Mouse (Mus musculus): ENCODE measurements around the gene Mrpl49. TPM values are rescaled to one million over a fixed set of nuclear protein-coding genes. Genes with fewer than 3 reads are reported as not detected.

Mrpl49 gene
- polyA plus RNA-seq, 1 experiment = 6.3 TPM

DNA sequence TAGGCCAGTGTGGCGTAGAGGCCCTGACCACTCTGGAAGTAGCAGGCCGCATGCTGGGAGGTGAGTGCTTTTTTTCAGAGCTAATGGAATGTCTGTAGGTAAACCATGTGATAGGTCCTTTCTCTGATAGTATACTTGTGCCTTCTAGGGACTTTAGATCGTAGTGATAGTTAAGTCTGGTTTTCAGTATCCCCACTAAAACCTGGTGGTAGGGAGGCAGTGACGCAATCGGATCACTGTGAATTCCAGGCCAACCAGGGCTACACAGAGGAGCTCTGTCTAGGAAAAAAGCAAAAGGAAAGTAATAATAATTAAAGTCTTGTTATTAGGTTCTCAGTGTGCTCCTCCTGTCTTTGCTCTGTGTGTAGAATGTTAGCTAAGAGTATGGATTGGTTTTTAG, 928 bp upstream of the Mrpl49 start:
- Histone ChIP-seq H3K4me1 (ENCODE audit: control insufficient read depth) (peaks cover 61% of the 10 kb centered on the region), H3K27me3 (ENCODE audit: control insufficient read depth) (no peaks in the 10 kb centered on the region), H3K36me3 (ENCODE audit: control insufficient read depth) (peaks cover 60% of the 10 kb centered on the region), H3K4me3 (replicated peaks) (peak overlapping the region; percentile 100), H3K9me3 (ENCODE audit: control insufficient read depth, low read length) (no peaks in the 10 kb centered on the region)
- TF ChIP-seq GATA1 (IDR thresholded peaks at IDR 0.05; ENCODE audit: low read length) (no peak), TAL1 (IDR thresholded peaks at IDR 0.05; ENCODE audit: low read length) (no peak)

DNA sequence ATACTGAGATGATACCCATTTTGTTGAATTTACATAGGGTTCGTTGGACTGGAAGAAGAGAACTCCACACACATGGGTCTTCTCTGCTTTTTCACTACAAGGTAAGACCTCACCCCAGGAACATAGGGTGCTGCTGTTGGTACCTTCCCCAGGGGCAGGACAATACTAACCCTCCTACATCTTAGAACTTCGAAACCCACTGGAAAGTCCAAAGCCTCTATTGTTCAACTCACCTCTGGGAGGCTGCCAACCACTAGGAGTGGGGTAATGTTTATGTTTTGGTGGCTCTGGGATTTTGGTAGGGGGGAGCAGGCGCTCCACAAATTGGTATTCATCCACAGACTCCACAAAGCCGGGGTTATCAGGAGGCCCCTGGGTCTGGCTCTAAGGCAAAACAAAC, 889 bp downstream of the Mrpl49 start:
- no peaks in the 10 kb centered on the region for H3K27me3 ChIP-seq (ENCODE audit: control insufficient read depth)
- H3K9me3 ChIP-seq (ENCODE audit: control insufficient read depth, low read length) = no peaks in the 10 kb centered on the region
- no peak for TF ChIP-seq GATA1 (IDR thresholded peaks at IDR 0.05; ENCODE audit: low read length)
- TF ChIP-seq TAL1 (IDR thresholded peaks at IDR 0.05; ENCODE audit: low read length) = no peak
- peaks cover 48% of the 10 kb centered on the region for H3K4me1 ChIP-seq (ENCODE audit: control insufficient read depth)
- H3K4me3 ChIP-seq (replicated peaks) = peak overlapping the region; percentile 100
- H3K36me3 ChIP-seq (ENCODE audit: control insufficient read depth) = peaks cover 66% of the 10 kb centered on the region

DNA sequence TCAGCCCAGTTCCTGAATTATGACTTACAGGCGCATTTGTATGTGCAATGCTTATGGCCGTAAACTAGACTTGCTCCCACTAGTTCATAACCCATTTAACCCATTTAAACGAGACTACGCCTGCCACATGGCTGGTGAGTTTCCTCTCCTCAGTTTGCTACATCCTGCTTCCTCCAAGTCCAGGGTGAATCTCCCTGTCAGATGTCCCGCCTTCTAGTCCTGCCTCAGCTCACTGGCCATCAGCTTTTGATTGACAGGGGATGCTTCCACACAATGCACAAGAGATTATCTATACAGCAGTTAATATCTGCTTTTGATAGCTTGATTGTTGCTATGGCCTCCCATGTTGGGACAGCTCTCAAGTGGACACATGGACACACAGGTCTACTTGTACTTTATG, 3.3 kb downstream of the Mrpl49 start:
- TF ChIP-seq TAL1 (IDR thresholded peaks at IDR 0.05; ENCODE audit: low read length) (no peak), GATA1 (IDR thresholded peaks at IDR 0.05; ENCODE audit: low read length) (no peak)
- peaks cover 52% of the 10 kb centered on the region for H3K4me1 ChIP-seq (ENCODE audit: control insufficient read depth)
- H3K27me3 ChIP-seq (ENCODE audit: control insufficient read depth) = no peaks in the 10 kb centered on the region
- H3K36me3 ChIP-seq (ENCODE audit: control insufficient read depth) = peaks cover 89% of the 10 kb centered on the region
- H3K9me3 ChIP-seq (ENCODE audit: control insufficient read depth, low read length) = no peaks in the 10 kb centered on the region
- no peak overlapping the region for H3K4me3 ChIP-seq (replicated peaks)

DNA sequence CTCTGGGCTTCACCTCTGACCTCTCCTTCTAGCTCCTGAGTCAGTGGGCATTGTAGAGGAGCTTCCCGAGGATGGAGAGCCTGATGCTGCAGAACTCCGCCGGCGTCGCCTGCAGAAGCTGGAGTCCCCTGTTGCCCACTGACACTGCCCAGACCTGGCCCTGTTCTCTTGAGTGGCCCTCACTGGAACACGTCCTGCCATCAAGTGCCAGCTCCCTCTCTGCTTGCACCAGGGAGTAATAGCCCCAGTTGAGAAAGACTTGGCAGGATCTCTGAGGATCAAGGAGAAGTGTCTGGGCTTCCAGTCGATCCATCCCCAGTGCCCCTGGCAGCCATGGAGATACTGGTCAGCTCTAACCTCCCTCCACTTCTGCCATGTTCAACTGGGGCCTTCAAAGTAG, 5.1 kb downstream of the Mrpl49 start:
- Histone ChIP-seq H3K27me3 (ENCODE audit: control insufficient read depth) (no peaks in the 10 kb centered on the region), H3K36me3 (ENCODE audit: control insufficient read depth) (peaks cover 91% of the 10 kb centered on the region), H3K4me1 (ENCODE audit: control insufficient read depth) (peaks cover 61% of the 10 kb centered on the region), H3K9me3 (ENCODE audit: control insufficient read depth, low read length) (no peaks in the 10 kb centered on the region), H3K4me3 (replicated peaks) (no peak overlapping the region)
- TF ChIP-seq TAL1 (IDR thresholded peaks at IDR 0.05; ENCODE audit: low read length) (no peak), GATA1 (IDR thresholded peaks at IDR 0.05; ENCODE audit: low read length) (no peak)

DNA sequence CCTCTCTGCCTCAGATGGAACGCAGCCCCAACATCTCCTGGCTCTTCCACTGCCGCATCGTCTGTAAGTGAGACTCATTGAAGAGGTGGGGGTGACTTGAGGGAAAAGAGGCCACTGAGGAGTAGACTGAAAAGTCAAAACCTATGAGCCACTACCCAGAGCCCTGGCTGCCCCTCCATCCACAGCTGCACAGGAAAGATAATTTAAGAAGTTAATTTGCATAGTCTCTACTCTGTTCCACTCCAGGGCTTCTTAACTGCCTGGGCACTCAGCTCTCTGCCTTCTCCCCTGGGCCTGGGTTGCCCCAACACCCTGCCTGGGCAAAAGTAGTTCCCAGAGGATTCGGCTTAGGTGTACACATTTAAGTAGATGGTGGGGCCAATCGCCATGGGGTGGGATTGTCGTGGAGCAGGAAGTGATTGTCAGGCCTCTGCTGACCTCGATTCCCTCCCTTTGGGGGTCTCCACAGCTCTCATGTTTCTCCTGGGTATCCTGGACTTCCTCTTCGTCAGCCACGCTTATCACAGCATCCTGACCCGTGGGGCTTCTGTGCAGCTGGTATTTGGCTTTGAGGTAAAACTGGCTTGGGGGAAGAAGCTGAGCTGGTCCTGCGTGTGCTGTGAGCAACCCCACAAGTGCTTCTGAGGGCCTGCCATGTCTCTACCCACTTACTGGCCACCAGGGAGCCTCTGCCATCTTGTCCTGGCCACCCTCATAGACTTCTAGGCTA, 8.7 kb downstream of the Mrpl49 start:
- Histone ChIP-seq H3K4me1 (ENCODE audit: control insufficient read depth) (peaks cover 55% of the 10 kb centered on the region), H3K9me3 (ENCODE audit: control insufficient read depth, low read length) (no peaks in the 10 kb centered on the region), H3K4me3 (replicated peaks) (peak overlapping the region; percentile 95), H3K27me3 (ENCODE audit: control insufficient read depth) (no peaks in the 10 kb centered on the region), H3K36me3 (ENCODE audit: control insufficient read depth) (peaks cover 72% of the 10 kb centered on the region)
- TF ChIP-seq TAL1 (IDR thresholded peaks at IDR 0.05; ENCODE audit: low read length) (no peak), GATA1 (IDR thresholded peaks at IDR 0.05; ENCODE audit: low read length) (no peak)

DNA sequence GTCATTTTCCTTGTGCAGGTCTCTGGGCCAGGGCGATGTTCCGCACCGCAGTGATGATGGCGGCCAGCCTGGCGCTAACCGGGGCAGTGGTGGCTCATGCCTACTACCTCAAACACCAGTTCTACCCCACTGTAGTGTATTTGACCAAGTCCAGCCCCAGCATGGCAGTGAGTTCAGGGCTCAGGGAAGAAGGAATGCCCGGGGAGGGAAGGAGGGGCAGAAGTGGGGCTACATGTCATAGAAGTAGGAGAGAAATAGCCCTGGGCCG, 9.8 kb downstream of the Mrpl49 start:
- Histone ChIP-seq H3K4me3 (replicated peaks) (peak overlapping the region; percentile 95), H3K9me3 (ENCODE audit: control insufficient read depth, low read length) (no peaks in the 10 kb centered on the region), H3K27me3 (ENCODE audit: control insufficient read depth) (no peaks in the 10 kb centered on the region), H3K36me3 (ENCODE audit: control insufficient read depth) (peaks cover 62% of the 10 kb centered on the region), H3K4me1 (ENCODE audit: control insufficient read depth) (peaks cover 50% of the 10 kb centered on the region)
- TF ChIP-seq TAL1 (IDR thresholded peaks at IDR 0.05; ENCODE audit: low read length) (no peak), GATA1 (IDR thresholded peaks at IDR 0.05; ENCODE audit: low read length) (no peak)

DNA sequence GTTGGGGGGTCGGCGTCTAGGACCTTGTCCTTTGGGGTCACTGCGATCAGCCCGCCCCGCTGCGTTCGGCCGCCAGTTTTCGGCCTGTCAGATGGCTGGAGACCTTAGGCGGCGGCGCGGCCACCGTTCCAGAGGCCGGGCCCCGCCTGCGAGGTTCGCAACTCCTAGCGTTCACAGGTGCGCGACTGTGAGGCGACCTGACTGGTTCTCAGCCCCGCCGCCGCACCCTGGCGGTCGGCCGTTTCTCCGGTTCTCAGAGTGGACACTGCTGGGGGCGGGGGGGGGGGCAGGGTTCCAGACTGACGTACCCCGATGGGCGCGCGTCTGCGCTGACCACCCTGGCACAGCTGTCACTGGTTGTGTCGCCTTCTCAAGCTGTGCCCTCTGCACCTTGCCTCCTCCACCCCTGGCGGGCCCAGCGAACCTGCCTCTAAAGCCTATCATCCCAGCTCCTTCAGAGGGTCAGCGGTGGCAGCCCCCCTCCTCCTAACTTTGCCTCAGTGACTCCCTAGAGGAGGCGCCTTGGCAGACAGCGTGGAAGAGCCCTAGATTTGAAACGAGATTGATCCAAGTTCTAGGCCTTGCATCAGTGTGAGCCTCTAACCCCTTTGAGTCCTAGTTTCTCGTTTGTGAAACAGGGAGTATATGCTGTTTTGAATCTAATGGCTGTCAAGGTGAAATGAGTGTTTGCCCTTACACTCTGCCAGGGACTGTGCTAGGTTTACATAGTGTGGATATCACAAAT, 10.3 kb downstream of the Mrpl49 start:
- Histone ChIP-seq H3K27me3 (ENCODE audit: control insufficient read depth) (no peaks in the 10 kb centered on the region), H3K4me3 (replicated peaks) (peak overlapping the region; percentile 95), H3K9me3 (ENCODE audit: control insufficient read depth, low read length) (no peaks in the 10 kb centered on the region), H3K36me3 (ENCODE audit: control insufficient read depth) (peaks cover 57% of the 10 kb centered on the region), H3K4me1 (ENCODE audit: control insufficient read depth) (peaks cover 50% of the 10 kb centered on the region)
- TF ChIP-seq TAL1 (IDR thresholded peaks at IDR 0.05; ENCODE audit: low read length) (no peak), GATA1 (IDR thresholded peaks at IDR 0.05; ENCODE audit: low read length) (no peak)

DNA sequence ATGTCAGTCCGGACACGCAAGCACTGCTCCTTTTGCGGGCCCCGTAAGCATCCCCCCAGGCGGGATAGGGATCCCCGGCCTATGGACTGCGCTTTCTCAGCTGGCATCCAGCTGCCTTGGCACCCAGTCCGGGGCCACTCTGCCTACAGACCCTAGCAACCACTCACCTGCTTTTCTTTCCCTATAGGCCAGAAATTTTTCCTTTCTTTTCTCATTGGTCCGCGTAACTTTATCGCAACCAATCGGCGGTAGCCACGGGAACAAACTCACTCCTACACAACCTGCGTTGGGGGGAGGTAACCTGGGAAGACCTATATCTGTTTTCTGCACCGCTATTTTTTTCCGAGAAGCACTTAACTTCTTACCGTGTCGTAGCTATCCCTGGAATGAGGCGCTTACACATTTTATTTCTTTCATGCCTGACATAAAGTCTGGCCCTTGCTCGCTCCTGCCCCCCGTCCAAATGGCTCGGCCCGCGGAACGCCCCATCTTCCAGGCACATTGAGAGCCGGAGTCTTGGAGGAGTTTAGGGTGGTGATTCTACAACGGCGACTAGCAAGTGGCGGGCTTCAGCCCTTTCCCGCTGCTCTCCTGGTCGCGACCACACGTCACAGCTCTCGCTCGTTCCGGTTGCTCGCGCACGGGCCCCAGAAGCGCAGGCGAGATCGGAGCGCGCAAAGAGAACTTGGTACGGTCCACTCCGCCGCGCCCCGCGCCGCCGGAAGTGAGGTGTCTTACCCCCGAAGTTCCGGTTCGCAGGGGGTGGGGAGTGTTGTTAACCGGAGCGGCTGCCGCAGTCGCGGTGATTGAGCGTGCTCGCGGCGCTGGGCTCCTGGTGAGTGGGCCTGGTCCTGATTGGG, 11.1 kb downstream of the Mrpl49 start, which contains the start of gene Syvn1:
Gene Syvn1 (plus strand): TSS at position 283 of the 860 bp plus-strand sequence.
- TF ChIP-seq TAL1 (IDR thresholded peaks at IDR 0.05; ENCODE audit: low read length) = no peak
- no peak for TF ChIP-seq GATA1 (IDR thresholded peaks at IDR 0.05; ENCODE audit: low read length)
- no peaks in the 10 kb centered on the region for H3K27me3 ChIP-seq (ENCODE audit: control insufficient read depth)
- H3K4me3 ChIP-seq (replicated peaks) = peak within 1 kb of the TSS; percentile 95
- peaks cover 49% of the 10 kb centered on the region for H3K36me3 ChIP-seq (ENCODE audit: control insufficient read depth)
- H3K4me1 ChIP-seq (ENCODE audit: control insufficient read depth) = peaks cover 52% of the 10 kb centered on the region
- H3K9me3 ChIP-seq (ENCODE audit: control insufficient read depth, low read length) = no peaks in the 10 kb centered on the region

Data from erythroblast, embryonic 14.5 days (primary cell).